Mouse (Mus musculus) brain, embryonic 18.5 days (tissue): ENCODE data around the gene Eqtn.

Source experiments
- DNase-seq: peaks from one replicate; pipeline ENCODE4 v3.0.0-alpha.2; 2012; ENCODE audit warnings: low read depth, low spot score

Eqtn gene

DNA sequence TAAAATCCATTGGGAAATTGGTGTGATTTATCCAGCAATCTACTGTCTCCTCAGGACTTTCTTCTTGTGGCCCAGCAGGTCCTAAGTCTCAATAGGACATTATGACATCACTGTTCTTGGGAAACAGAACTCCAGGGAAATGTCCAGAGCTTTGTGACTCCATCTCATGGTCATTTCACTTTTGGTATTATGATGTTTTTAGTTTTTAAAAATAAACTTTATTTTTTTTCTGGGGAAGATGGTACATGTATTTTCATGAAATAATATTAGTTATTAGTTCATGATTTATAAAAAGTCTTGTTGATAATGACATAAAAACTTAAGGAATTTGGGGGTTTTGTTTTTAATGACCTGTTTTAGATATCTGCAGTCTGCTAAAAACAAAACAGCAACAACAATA, at the start of gene Eqtn:
Gene Eqtn, minus strand, starts transcription at position 101 of the 400 bp plus-strand sequence.
- no peak for DNase-seq

DNA sequence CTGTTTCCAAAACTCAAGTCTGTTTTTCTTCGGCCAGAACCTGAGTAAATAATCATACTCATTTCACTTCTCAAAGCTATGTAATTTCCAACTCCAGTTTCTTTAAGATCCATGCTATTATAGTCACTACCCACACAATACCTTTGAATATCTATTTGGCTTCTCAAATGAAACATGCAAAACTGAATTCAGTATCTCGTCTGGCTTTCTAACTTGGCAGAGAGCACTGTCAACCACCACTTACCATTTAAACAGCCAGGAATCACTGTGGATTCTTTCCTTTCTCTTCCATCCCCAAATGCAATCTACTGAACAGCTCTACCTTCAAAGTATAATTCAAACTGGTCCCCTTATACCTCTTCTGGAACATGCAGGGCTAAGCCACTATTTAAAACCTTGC, 44.7 kb upstream of the Eqtn start:
- no peak for DNase-seq

DNA sequence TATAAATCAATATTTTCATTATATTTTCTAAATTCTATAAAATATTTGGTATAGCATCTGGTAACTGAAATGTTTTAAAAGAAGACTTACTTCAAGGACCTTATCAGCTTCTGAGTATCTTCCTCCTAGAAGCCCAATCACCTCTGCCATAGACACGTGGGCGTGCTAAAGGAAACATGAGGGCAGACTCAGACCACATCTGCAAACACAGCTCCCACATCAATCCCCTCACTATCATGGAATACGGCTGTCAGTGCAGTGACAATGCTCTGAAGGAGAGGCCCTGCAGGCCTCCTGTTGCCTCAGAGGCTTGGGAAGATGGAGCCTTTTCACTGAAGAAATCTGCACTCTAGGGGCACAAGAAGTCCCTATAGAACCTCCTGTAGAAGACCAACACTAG, 24.1 kb upstream of the Eqtn start:
- DNase-seq = no peak

DNA sequence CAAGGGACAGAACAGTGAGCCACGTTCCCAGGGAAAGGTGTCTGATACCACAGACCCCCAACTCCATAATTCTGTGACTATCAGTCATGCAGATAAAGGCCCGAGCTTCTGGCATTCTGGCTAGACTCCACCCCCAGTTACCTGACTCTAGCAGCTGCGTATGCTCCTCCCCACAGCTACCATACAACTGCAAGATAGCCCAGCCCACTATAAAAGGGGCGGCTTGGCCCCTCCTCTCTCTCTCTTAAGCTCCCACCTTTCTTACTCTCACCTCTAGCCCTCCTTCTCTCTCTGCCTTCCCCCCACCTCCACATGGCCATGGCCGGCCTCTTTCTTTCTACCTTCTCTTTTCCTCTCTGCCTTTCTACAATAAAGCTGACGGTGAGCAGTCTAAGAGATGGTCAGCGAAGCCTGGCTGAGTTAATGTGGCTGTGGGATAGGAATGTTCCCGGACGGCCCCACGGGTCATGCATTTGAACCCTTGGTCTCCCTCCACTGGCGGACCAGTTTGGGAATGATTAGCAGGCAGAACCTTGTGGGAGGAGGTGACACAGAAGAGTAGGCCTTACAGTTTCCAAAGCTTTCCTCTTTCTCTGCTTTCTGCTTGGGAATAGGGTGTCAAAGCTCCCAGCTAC, 12.7 kb upstream of the Eqtn start:
- no peak for DNase-seq

DNA sequence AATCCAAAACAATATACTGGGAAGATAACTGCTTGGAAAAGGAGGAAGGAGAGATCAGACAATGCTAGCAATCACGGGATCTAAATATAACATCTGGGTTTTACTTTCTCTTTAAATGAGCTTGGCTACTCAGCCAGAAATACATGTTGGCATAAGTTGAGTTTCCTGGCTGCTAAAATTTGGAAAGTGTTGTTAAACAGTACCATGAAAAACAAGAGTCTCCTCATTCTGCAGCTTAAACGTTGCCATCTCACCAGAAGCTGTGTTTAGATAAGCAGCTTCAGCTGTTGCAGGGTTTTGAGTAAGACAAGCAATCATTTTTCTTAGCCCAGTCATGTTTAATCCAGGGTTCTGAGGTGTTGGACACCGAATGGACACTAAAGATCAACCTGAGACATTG, 26.9 kb downstream of the Eqtn start:
- DNase-seq = no peak

DNA sequence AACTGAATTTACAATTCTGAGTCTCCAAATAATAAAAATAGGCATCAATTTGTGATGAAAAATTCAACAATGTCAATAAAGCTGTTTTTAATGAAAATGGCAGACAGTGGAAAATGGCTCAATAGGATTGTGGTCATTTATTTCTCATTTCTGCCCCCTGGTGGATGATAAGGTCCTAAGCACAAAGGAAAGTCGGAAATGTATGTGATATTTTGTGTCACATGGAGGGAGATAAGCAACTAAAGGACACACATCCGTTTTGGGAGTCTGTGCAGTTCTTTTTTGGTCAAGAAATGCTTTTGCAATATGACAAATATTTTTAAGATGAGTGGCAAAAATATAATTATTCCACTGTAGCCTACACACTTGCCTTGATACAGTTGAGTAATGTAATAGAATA, 27.9 kb downstream of the Eqtn start:
- no peak for DNase-seq
